Mouse (Mus musculus) thymus, adult 2 months (tissue): Measurements from ENCODE around the gene Elobl.

Experiments
- CTCF ChIP-seq: fragments of 200-500 bp; IDR thresholded peaks from 2 replicates; pipeline ENCODE4 v1.5.1; 2012; ENCODE audit warnings: mild to moderate bottlenecking, control low read depth, low read length, moderate library complexity, borderline replicate concordance; ENCODE audit not compliant: control insufficient read depth, poor library complexity, insufficient read depth; ENCODE audit errors: extremely low read depth
- POLR2A ChIP-seq: fragments of 200-500 bp; IDR thresholded peaks from 2 replicates; pipeline ENCODE4 v1.6.1; 2012; ENCODE audit warnings: mild to moderate bottlenecking, low read length, control low read depth, moderate library complexity; ENCODE audit not compliant: control insufficient read depth, poor library complexity, insufficient read depth; ENCODE audit errors: extremely low read depth

DNA sequence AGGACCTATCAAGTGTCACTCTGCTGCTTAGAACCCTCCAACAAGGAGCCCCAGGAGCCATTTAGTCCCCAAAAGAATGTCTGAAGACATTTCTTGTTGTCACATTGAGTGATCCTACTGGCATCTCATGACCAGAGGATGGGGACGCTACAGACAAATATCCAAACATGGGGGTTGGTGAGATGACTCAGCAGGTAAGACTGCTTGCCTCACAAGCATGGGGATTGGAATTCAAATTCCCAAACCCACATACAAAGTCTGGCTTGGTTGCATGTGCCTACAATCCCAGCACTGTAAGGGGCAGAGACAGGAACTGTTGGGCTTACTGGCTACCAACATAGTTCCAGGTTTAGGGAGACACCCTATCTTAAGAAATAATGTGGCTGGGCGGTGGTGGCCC is 28.8 kb downstream of the Elobl start:
- TF ChIP-seq CTCF = no peak
- no peak for TF ChIP-seq POLR2A
